Mouse (Mus musculus): ENCODE results near the gene Igsf3. TPM values are rescaled to one million over a fixed set of nuclear protein-coding genes. Genes with fewer than 3 reads are reported as not detected.

The Igsf3 gene
- polyA plus RNA-seq, 1 experiment = 24.9 TPM

GRCm38 (mm10) chr3:101506970-101507702, 130.3 kb downstream of the Igsf3 start:
- Histone ChIP-seq H3K4me1 (ENCODE audit: control insufficient read depth, insufficient read depth, low read length) (no peaks in the 10 kb centered on the region), H3K4me3 (ENCODE audit: insufficient read depth, low read length) (no peak overlapping the region), H3K27ac (ENCODE audit: insufficient read depth, low read length) (no peak overlapping the region)
- TF ChIP-seq CTCF (IDR thresholded peaks at IDR 0.05; ENCODE audit: borderline replicate concordance, insufficient read depth, low read length) = no peak
- TF ChIP-seq POLR2A (IDR thresholded peaks at IDR 0.05; ENCODE audit: low read depth, low read length) = no peak

GRCm38 (mm10) chr3:101507766-101508165, 130.9 kb downstream of the Igsf3 start:
- H3K4me1 ChIP-seq (ENCODE audit: control insufficient read depth, insufficient read depth, low read length) = no peaks in the 10 kb centered on the region
- H3K27ac ChIP-seq (ENCODE audit: insufficient read depth, low read length) = no peak overlapping the region
- no peak for TF ChIP-seq POLR2A (IDR thresholded peaks at IDR 0.05; ENCODE audit: low read depth, low read length)
- TF ChIP-seq CTCF (IDR thresholded peaks at IDR 0.05; ENCODE audit: borderline replicate concordance, insufficient read depth, low read length) = no peak
- H3K4me3 ChIP-seq (ENCODE audit: insufficient read depth, low read length) = no peak overlapping the region

- TF ChIP-seq CTCF (IDR thresholded peaks at IDR 0.05; ENCODE audit: borderline replicate concordance, insufficient read depth, low read length) (no peak), POLR2A (IDR thresholded peaks at IDR 0.05; ENCODE audit: low read depth, low read length) (no peak)
- Histone ChIP-seq H3K27ac (ENCODE audit: insufficient read depth, low read length) (no peak overlapping the region), H3K4me1 (ENCODE audit: control insufficient read depth, insufficient read depth, low read length) (0 out of 2 replicates have a peak, but pooled peaks cover 2% of the 10 kb centered on the region), H3K4me3 (ENCODE audit: insufficient read depth, low read length) (no peak overlapping the region)
Observed at GRCm38 (mm10) chr3:101509707-101510544, 133.0 kb downstream of the Igsf3 start.

GRCm38 (mm10) chr3:101510632-101511031, 133.7 kb downstream of the Igsf3 start:
- Histone ChIP-seq H3K4me1 (ENCODE audit: control insufficient read depth, insufficient read depth, low read length) (0 out of 2 replicates have a peak, but pooled peaks cover 2% of the 10 kb centered on the region), H3K27ac (ENCODE audit: insufficient read depth, low read length) (no peak overlapping the region), H3K4me3 (ENCODE audit: insufficient read depth, low read length) (no peak overlapping the region)
- no peak for TF ChIP-seq POLR2A (IDR thresholded peaks at IDR 0.05; ENCODE audit: low read depth, low read length)
- no peak for TF ChIP-seq CTCF (IDR thresholded peaks at IDR 0.05; ENCODE audit: borderline replicate concordance, insufficient read depth, low read length)

Other genes starting within 250 kb of the Igsf3 start
- gene Cd2, start 89.1 kb upstream of the Igsf3 start, polyA plus RNA-seq (2011; ENCODE audit: insufficient read length, low read depth, missing spikeins) = not detected in 2 replicates
- gene Atp1a1, start 227.6 kb downstream of the Igsf3 start, polyA plus RNA-seq (2011; ENCODE audit: insufficient read length, low read depth, missing spikeins) = 211 and 238 TPM in 2 replicates